Mouse (Mus musculus) v-Abl transformed pro-B cells (cell line): Measurements from ENCODE around the gene Acvr1b.

Experiments
- in situ Hi-C, 2 experiments: fragments of 400-800 bp; cut with MboI; formaldehyde crosslinking; loops; one replicate each; pipeline ENCODE4 v1.15.1; 2025; ENCODE audit not compliant: unreplicated experiment in 2 of 2

Gene Acvr1b

DNA sequence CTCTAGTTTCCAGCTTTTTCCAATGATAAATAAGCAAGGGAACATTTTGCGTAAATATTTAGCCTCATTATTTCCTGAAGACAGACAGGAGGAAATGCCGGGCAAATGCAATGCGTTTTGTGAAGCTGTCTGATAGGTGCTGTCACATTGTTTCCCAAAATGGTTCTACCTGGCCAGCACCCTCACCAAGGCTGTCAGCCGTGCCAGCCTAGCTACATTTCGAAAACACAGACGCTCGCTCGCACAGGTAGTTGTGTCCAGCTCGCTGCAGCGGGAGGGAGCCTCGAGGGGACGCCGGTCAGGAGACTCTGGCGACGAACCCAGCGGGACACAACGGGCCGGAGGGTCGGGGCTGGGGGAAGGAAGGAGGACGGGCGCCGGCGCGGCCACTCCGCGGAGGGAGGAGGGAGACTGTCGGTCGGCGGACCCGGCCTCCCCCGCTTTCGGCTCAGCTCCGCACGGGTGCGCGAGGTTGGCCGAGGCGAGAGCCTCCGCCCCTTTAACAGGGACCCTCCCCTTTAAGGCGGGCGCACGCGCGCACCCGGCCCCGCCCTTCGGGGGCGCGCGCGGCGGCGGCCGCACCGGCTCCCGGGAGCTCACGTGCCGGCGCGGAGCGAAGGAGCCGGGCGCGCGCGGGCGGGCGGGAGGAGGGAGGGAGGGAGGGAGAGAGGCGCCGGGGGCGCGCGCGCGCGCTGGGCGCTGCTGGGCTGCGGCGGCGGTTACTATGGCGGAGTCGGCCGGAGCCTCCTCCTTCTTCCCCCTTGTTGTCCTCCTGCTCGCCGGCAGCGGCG lies at the start of gene Acvr1b:
Gene Acvr1b, plus strand, starts transcription at position 647 of the 791 bp plus-strand sequence.
- in situ Hi-C loops, result no loop called here

DNA sequence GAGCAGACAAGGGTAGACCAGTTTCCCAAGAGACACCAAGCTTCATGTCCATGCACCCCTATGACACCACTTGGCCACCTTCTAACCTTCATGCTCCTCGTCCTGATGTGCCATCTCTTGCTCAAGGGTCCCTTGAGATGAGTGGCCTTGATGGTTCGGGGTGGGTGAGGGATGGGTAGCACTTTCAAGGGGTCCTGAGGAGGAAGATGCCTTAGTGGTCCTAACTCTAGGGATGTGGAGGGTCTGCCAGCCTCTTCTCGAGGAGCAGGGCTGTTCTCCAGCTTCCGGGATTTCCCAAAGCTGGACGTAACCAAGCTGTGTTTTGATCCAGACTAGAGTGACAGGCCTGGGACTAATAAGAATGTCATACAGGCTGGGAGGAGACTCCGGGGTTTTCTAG lies 48.3 kb upstream of the Acvr1b start:
- in situ Hi-C loops, result loop anchor here in 1 of 2 experiments (10.0 kb wide), 1 partner anchor 881 kb away; no protein-coding TSS in a partner anchor

DNA sequence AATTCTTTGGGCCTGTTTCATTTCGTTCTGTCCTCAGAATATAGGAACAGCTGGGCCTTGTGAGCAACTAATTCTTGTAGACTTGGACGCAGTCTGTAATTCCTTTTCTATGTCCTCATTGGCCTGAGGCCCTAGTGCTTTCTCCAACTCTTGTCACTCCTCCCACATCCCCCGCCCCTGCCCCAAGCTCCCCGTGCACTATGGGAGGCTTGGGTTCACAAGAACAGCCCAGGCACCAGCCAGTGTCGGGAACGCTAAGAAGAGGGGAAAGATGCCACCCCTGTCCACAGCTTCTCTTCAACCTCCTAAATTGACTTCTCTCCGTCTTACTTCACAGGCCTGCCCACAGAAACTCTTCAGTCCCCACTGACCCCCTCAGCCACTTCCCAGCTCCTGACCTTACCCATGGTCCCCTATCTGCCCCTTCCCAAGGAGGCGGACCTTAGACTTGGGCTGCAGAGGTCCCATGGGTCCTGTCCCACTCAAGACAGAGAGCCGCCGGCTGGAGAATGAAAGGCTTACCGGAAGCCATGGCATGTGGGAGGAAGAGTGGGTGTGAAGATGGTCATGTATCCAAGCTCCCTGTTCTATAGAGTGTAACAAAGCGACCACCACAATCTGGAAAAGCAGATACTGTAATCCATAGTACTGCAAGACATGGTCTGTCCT lies 46.9 kb upstream of the Acvr1b start:
- in situ Hi-C loops, result loop anchor here in 1 of 2 experiments (10.0 kb wide), 1 partner anchor 882 kb away; no protein-coding TSS in a partner anchor

- in situ Hi-C loops, result loop anchor here in 1 of 2 experiments (10.0 kb wide), 1 partner anchor 884 kb away; no protein-coding TSS in a partner anchor
Measured at GRCm38 (mm10) chr15:101128181-101129089, 45.4 kb upstream of the Acvr1b start, which contains the start of gene Acvrl1. TSS of gene Acvrl1 (plus strand) at chr15:101128522.

DNA sequence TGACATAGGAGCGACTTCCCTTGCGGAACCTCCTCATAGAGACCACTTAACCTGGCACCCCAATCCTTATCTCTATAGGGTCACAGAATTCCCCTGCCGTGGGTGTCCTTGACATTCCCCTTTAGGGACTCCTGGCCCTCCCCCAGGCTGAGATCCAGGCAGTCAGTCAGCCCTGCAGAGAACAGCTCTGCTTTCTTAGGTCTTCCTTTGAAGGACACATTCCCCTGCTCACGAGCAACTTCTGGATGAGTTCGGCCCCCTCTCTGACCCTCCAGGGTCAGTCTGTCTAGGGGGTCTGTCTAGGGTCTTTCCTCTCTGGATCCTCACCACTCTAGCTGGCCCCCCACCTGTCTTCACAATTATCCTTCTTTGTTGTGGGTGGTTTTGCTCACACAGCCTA lies 44.5 kb upstream of the Acvr1b start:
- in situ Hi-C loops, result loop anchor here in 1 of 2 experiments (10.0 kb wide), 1 partner anchor 885 kb away; no protein-coding TSS in a partner anchor

DNA sequence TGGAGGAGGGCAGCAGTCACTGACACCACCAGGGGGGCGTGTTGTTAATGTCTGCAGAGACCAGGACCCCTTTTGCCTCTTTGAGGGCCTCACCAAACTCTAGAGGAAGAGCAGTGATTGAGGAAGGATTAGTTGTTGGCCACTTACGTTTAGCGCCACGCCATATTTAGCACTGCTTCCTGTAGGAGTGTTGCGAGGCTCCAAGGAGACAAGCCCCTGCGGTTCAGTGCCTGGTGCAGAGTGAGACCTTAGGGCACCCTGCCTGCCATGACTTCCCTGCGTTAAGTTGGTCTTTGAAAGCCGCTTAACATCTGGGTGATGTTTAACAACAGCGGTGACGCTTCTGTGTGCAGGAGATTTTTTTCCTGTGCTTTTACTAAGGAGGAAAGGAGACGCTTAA lies 42.4 kb upstream of the Acvr1b start:
- in situ Hi-C loops, result no loop called here

DNA sequence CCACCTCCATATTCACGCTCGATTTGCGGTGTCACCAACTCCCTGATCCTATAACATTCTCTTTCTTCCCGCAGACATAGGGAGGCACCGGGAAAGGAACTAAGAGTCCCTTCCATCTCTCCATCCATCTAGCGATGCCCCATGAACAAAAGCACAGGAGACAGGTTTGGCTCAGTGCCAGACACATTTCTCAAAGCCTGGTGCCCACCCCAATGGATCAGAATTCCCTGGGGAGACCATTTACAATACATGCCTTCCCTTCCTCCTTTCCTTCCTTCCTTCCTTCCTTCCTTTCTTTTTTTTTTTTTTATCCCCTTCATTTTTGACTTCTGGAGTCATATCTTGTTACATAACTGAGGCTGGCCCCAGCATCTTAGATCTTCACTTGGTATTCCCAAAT lies 41.8 kb upstream of the Acvr1b start:
- in situ Hi-C loops, result no loop called here

DNA sequence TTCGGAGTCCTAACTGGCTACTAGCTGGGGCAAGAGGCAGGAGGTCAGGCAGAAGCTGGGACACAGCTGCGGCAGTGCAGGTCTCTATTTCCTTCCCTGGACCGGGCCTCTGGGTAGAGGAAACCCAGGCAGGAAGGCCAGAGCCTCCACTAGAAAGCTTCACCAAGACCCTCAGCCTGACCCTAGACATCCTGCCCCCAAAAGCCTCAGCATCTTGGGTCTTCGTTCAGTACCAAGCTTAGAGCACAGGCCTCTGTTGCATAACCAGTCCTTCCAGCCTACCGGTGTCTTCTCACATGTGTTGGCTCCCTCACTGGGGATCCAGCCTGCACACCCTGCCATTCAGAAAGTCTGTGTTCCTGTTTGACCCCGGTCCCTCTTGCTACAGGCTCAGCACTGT lies 41.1 kb upstream of the Acvr1b start:
- in situ Hi-C loops, result no loop called here

DNA sequence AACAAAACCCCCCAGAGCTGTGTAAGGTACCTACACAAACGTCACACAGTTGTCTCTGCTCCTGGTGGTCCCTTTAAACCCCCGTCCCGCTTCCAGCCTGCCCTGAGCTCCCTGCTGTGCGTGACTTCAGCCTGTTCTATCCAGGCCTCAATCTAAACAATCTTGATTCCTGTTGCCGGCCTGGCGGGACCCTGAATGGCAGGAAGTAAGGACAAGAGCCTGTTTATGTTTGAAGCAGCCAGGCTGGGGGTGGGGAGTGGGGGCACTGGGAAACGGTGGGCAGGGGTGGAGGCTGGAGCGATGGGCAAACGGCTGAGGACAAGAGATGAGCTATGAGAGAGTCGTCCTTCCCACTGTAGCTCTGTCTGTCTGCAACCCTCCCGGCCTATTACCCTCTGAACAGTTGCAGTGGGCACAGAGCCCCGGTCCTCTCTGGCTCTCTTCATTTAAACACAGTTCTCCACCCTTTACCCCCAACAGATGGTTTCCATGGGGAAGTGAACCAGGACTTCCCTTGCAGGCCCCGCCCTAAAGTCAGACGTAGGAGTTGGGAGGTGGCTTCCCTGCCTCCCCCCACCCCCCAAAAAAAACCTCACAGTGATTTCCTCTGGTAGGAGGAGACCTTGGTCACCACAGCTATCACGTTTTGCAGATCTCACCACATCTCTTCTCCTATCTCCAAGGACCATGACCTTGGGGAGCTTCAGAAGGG lies 39.7 kb upstream of the Acvr1b start:
- in situ Hi-C loops, result no loop called here

GRCm38 (mm10) chr15:101135405-101135804 lies 38.5 kb upstream of the Acvr1b start:
- in situ Hi-C loops, result no loop called here

DNA sequence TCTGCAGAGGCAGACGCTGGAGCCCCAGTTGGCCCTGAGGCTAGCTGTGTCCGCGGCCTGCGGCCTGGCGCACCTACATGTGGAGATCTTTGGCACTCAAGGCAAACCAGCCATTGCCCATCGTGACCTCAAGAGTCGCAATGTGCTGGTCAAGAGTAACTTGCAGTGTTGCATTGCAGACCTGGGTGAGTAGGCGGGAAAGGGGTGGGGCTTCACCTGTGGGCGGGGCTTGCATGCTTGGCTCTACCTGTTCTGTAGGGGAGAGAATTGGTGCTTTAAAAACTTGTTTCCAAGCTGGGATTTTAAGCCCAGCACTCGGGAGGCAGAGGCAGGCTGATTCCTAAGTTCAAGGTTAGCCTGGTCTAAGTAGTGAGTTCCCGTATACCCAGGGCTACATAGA lies 36.4 kb upstream of the Acvr1b start:
- in situ Hi-C loops, result no loop called here

DNA sequence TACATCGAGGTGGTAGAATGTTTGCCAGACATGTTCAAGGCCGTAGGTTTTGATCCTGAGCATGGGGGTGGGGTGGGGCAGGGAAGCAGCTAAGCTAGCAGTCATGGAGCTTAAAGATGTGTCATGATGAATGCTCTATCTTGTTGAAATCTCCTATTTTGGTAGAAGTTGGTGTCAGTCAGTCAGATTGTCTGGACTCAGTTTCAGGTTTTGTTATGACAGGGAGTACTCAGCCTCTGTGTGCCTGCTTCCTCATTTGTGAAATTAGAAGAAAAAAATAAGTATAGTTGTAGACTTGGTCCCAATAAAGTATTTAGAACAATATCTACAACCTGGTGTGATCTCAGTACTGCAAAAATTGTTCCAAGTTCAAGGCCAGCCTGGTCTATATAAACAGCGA lies 35.2 kb upstream of the Acvr1b start:
- in situ Hi-C loops, result no loop called here

DNA sequence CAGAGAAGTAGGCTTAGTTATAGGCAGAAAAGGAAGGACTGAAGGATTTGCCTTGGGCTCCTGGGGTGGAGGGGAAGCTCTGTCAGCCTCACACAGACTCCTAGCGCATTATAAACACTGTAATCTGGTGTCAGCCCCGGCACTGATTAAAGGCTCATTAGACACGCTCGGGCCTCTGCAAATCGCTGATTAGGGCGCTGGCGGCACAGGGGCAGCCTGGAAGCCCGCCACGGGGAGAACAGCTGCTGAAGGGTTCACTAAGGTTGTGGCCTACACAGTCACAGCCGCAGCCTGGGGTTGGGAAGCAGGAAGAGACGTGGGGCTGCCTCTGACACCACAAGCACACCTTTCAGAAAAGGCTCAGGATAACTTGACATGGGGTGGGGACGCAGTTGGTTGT lies 34.0 kb upstream of the Acvr1b start:
- in situ Hi-C loops, result loop anchor here in 1 of 2 experiments (10.0 kb wide), 1 partner anchor 55 kb away; no protein-coding TSS in a partner anchor

GRCm38 (mm10) chr15:101140587-101140986 lies 33.3 kb upstream of the Acvr1b start:
- in situ Hi-C loops, result loop anchor here in 1 of 2 experiments (10.0 kb wide), 1 partner anchor 54 kb away; no protein-coding TSS in a partner anchor

GRCm38 (mm10) chr15:101141061-101141541 lies 32.8 kb upstream of the Acvr1b start:
- in situ Hi-C loops, result loop anchor here in 1 of 2 experiments (10.0 kb wide), 1 partner anchor 54 kb away; no protein-coding TSS in a partner anchor

GRCm38 (mm10) chr15:101142672-101143071 lies 31.2 kb upstream of the Acvr1b start:
- in situ Hi-C loops, result loop anchor here in 1 of 2 experiments (10.0 kb wide), 1 partner anchor 52 kb away; no protein-coding TSS in a partner anchor

DNA sequence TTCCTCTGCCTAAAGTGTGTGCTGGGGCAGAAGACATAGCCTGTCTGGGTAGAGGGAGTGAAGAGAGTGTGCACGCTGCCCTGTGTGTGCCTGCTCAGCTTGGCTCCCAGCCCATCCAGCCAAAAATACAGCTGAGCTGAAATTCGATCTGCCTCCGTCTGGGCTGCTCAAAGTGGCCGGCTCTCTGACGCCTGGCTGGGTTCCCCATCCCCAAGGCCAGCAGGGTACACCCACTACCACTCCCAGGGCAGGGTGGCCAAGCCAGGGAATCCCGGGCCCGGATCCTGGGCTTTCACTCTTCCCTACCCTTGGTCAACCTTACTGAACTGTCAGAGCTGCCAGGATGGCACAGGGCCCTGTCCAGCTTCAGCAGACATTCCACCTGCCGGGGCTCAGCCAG lies 30.4 kb upstream of the Acvr1b start:
- in situ Hi-C loops, result loop anchor here in 1 of 2 experiments (10.0 kb wide), 1 partner anchor 51 kb away; no protein-coding TSS in a partner anchor

- in situ Hi-C loops, result loop anchor here in 1 of 2 experiments (10.0 kb wide), 1 partner anchor 51 kb away; no protein-coding TSS in a partner anchor
Measured at GRCm38 (mm10) chr15:101144176-101144575, 29.7 kb upstream of the Acvr1b start.

DNA sequence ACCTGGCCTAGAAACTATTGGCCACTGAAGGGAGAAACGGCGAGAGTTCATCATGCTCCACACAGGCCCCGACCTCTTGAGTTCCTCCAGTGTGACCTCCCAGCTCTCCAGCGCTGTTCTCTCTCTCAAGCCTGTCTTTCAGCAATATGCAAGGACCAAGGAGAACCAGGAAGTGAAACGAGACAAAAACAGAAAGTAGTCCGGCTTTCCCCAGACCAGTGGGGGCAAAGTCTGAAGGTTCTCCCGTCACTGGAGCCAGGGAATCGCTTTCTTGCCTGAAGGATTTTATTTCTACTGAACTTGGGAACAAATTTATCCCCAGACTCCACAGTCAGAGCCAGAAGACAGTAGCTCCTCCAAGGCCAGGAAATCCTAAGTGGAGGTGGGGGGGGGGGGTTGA lies 29.1 kb upstream of the Acvr1b start:
- in situ Hi-C loops, result loop anchor here (5.0 to 10.0 kb wide), 2 partner anchors 48 to 50 kb away; no protein-coding TSS in a partner anchor
